Mouse (Mus musculus): ENCODE measurements around the gene Bnip2. TPM values are rescaled to one million over a fixed set of nuclear protein-coding genes. Genes with fewer than 3 reads are reported as not detected.

Bnip2 gene
- total RNA-seq, 1 experiment = 68.9 TPM

GRCm38 (mm10) chr9:70052730-70053129 is 63.5 kb downstream of the Bnip2 start:
- in situ Hi-C loops (cut with MboI; ENCODE audit: low sequenced_read_pairs in 2 of 2, unreplicated experiment in 2 of 2) = no loop called here
- H3K9ac ChIP-seq (ENCODE audit: insufficient read depth, low read depth, low read length, poor library complexity, severe bottlenecking) = no peak overlapping the region
- no peaks in the 10 kb centered on the region; the same call in 1 of the 2 replicates for H3K36me3 ChIP-seq (ENCODE audit: control insufficient read depth, insufficient read depth, low read length, poor library complexity, severe bottlenecking)
- no peak overlapping the region for H3K27ac ChIP-seq (ENCODE audit: insufficient read depth, low read depth, low read length, poor library complexity, severe bottlenecking)
- peaks cover 2 to 9% of the 10 kb centered on the region in 2 experiments; a peak in 1 of 4 replicates for H3K4me1 ChIP-seq (ENCODE audit: control insufficient read depth in 2 of 2, insufficient read depth in 2 of 2, low read length in 2 of 2, poor library complexity in 1 of 2)
- no peak for TF ChIP-seq HCFC1 (IDR thresholded peaks at IDR 0.05; ENCODE audit: borderline replicate concordance, insufficient read depth, low read length)
- no peak for TF ChIP-seq MAFK (IDR thresholded peaks at IDR 0.05; ENCODE audit: insufficient read depth, low read depth, low read length)
- no peak for TF ChIP-seq ZC3H11A (IDR thresholded peaks at IDR 0.05; ENCODE audit: borderline replicate concordance, low read depth, low read length)
- TF ChIP-seq CHD2 (IDR thresholded peaks at IDR 0.05; ENCODE audit: low read depth, low read length) = no peak
- TF ChIP-seq ZNF384 (IDR thresholded peaks at IDR 0.05; ENCODE audit: low read depth, low read length) = no peak
- H3K9me3 ChIP-seq (ENCODE audit: control insufficient read depth, insufficient read depth, low read depth, low read length) = no peaks in the 10 kb centered on the region
- no peak for DNase-seq (ENCODE audit: low read depth, low spot score)
- no peak overlapping the region for H3K4me3 ChIP-seq (ENCODE audit: insufficient read depth in 1 of 2, low read depth in 1 of 2, low read length in 2 of 2, poor library complexity in 1 of 2, severe bottlenecking in 1 of 2)

GRCm38 (mm10) chr9:70053411-70053810 is 64.1 kb downstream of the Bnip2 start:
- H3K27ac ChIP-seq (ENCODE audit: insufficient read depth, low read depth, low read length, poor library complexity, severe bottlenecking) = no peak overlapping the region
- no peak overlapping the region for H3K9ac ChIP-seq (ENCODE audit: insufficient read depth, low read depth, low read length, poor library complexity, severe bottlenecking)
- peak overlapping the region; percentile 34 to 41; a peak in 3 of 4 replicates for H3K4me3 ChIP-seq (ENCODE audit: insufficient read depth in 1 of 2, low read depth in 1 of 2, low read length in 2 of 2, poor library complexity in 1 of 2, severe bottlenecking in 1 of 2)
- DNase-seq (ENCODE audit: low read depth, low spot score) = no peak
- no peaks in the 10 kb centered on the region; the same call in 1 of the 2 replicates for H3K36me3 ChIP-seq (ENCODE audit: control insufficient read depth, insufficient read depth, low read length, poor library complexity, severe bottlenecking)
- in situ Hi-C loops (cut with MboI; ENCODE audit: low sequenced_read_pairs in 2 of 2, unreplicated experiment in 2 of 2) = no loop called here
- H3K4me1 ChIP-seq (ENCODE audit: control insufficient read depth in 2 of 2, insufficient read depth in 2 of 2, low read length in 2 of 2, poor library complexity in 1 of 2) = peaks cover 2 to 7% of the 10 kb centered on the region in 2 experiments; a peak in 1 of 4 replicates
- TF ChIP-seq HCFC1 (IDR thresholded peaks at IDR 0.05; ENCODE audit: borderline replicate concordance, insufficient read depth, low read length) (no peak), MAFK (IDR thresholded peaks at IDR 0.05; ENCODE audit: insufficient read depth, low read depth, low read length) (no peak), ZNF384 (IDR thresholded peaks at IDR 0.05; ENCODE audit: low read depth, low read length) (no peak), ZC3H11A (IDR thresholded peaks at IDR 0.05; ENCODE audit: borderline replicate concordance, low read depth, low read length) (no peak), CHD2 (IDR thresholded peaks at IDR 0.05; ENCODE audit: low read depth, low read length) (no peak)
- no peaks in the 10 kb centered on the region for H3K9me3 ChIP-seq (ENCODE audit: control insufficient read depth, insufficient read depth, low read depth, low read length)

Other genes starting within 250 kb of the Bnip2 start
- gene Foxb1, start 228.5 kb upstream of the Bnip2 start, total RNA-seq (2012; rRNA removed) = not detected in 2 replicates
- 42.8 and 70.9 TPM in 2 replicates for gene Gtf2a2, start 23.1 kb downstream of the Bnip2 start, total RNA-seq (2012; rRNA removed)
- 1.1 and 1.3 TPM in 2 replicates for gene Gcnt3, start 48.6 kb downstream of the Bnip2 start, total RNA-seq (2012; rRNA removed)
- 5.3 and 5.7 TPM in 2 replicates for gene Fam81a, start 153.1 kb downstream of the Bnip2 start, total RNA-seq (2012; rRNA removed)
- 21.3 and 22.0 TPM in 2 replicates for gene Myo1e, start 217.9 kb downstream of the Bnip2 start, total RNA-seq (2012; rRNA removed)

Data from ES-E14 (cell line).